Mouse (Mus musculus): ENCODE measurements around the gene Drg2. TPM values are rescaled to one million over a fixed set of nuclear protein-coding genes. Genes with fewer than 3 reads are reported as not detected.
"Not testable (repeated sequence)": the region's sequence is repeated elsewhere in the genome, so short reads cannot be mapped to it uniquely, and the experiment has no call there.

The Drg2 gene
- polyA plus RNA-seq, 1 experiment from 2014 or later, result 112 TPM

GRCm38 (mm10) chr11:60433501-60433900 lies 20.9 kb upstream of the Drg2 start:
- Histone ChIP-seq H3K4me3 (no peak overlapping the region), H3K27ac (no peak overlapping the region), H3K4me1 (no peaks in the 10 kb centered on the region), H3K36me3 (peaks cover 80% of the 10 kb centered on the region), H3K27me3 (ENCODE audit: insufficient read depth, poor library complexity, severe bottlenecking) (no peaks in the 10 kb centered on the region), H3K9me3 (no peaks in the 10 kb centered on the region)
- DNase-seq (ENCODE audit: low spot score), result no peak

- no peaks in the 10 kb centered on the region for H3K27me3 ChIP-seq (ENCODE audit: insufficient read depth, poor library complexity, severe bottlenecking)
- H3K27ac ChIP-seq, result no peak overlapping the region
- no peak for DNase-seq (ENCODE audit: low spot score)
- 92% methylated on average over 1 of the region's 1 CpGs for WGBS
- no peaks in the 10 kb centered on the region for H3K4me1 ChIP-seq
- H3K9me3 ChIP-seq, result no peaks in the 10 kb centered on the region
- peaks cover 82% of the 10 kb centered on the region for H3K36me3 ChIP-seq
- H3K4me3 ChIP-seq, result no peak overlapping the region
Observed at GRCm38 (mm10) chr11:60435133-60435532, 19.3 kb upstream of the Drg2 start.

GRCm38 (mm10) chr11:60436618-60437017 lies 17.8 kb upstream of the Drg2 start:
- WGBS, result 84% methylated on average over 3 of the region's 3 CpGs
- peaks cover 80% of the 10 kb centered on the region for H3K36me3 ChIP-seq

GRCm38 (mm10) chr11:60439621-60440020 lies 14.8 kb upstream of the Drg2 start:
- H3K36me3 ChIP-seq, result peaks cover 76% of the 10 kb centered on the region
- not testable (repeated sequence) for H3K4me1 ChIP-seq
- 21% methylated on average over 1 of the region's 1 CpGs for WGBS

More at GRCm38 (mm10) chr11:60436618-60437017, 17.8 kb upstream of the Drg2 start:
- Histone ChIP-seq H3K27ac (no peak overlapping the region), H3K4me3 (no peak overlapping the region), H3K4me1 (no peaks in the 10 kb centered on the region), H3K27me3 (ENCODE audit: insufficient read depth, poor library complexity, severe bottlenecking) (no peaks in the 10 kb centered on the region), H3K9me3 (no peaks in the 10 kb centered on the region)
- DNase-seq (ENCODE audit: low spot score), result no peak

GRCm38 (mm10) chr11:60440176-60440575 lies 14.2 kb upstream of the Drg2 start:
- no peaks in the 10 kb centered on the region for H3K4me1 ChIP-seq
- no peak for DNase-seq (ENCODE audit: low spot score)
- H3K36me3 ChIP-seq, result peaks cover 71% of the 10 kb centered on the region
- no peak overlapping the region for H3K27ac ChIP-seq
- no peaks in the 10 kb centered on the region for H3K9me3 ChIP-seq
- WGBS, result 46% methylated on average over 7 of the region's 7 CpGs
- H3K27me3 ChIP-seq (ENCODE audit: insufficient read depth, poor library complexity, severe bottlenecking), result no peaks in the 10 kb centered on the region
- H3K4me3 ChIP-seq, result no peak overlapping the region

More at GRCm38 (mm10) chr11:60439621-60440020, 14.8 kb upstream of the Drg2 start:
- not testable (repeated sequence) for DNase-seq (ENCODE audit: low spot score); H3K4me3 ChIP-seq; H3K27ac ChIP-seq; H3K9me3 ChIP-seq; H3K27me3 ChIP-seq (ENCODE audit: insufficient read depth, poor library complexity, severe bottlenecking)

GRCm38 (mm10) chr11:60442896-60443295 lies 11.5 kb upstream of the Drg2 start:
- Histone ChIP-seq H3K36me3 (peaks cover 45% of the 10 kb centered on the region), H3K4me1 (no peaks in the 10 kb centered on the region), H3K9me3 (no peaks in the 10 kb centered on the region), H3K4me3 (no peak overlapping the region), H3K27ac (no peak overlapping the region), H3K27me3 (ENCODE audit: insufficient read depth, poor library complexity, severe bottlenecking) (no peaks in the 10 kb centered on the region)
- no peak for DNase-seq (ENCODE audit: low spot score)
- WGBS, result 85% methylated on average over 6 of the region's 6 CpGs

GRCm38 (mm10) chr11:60444007-60444406 lies 10.4 kb upstream of the Drg2 start:
- no peaks in the 10 kb centered on the region for H3K4me1 ChIP-seq
- DNase-seq (ENCODE audit: low spot score), result no peak
- H3K4me3 ChIP-seq, result no peak overlapping the region
- H3K27me3 ChIP-seq (ENCODE audit: insufficient read depth, poor library complexity, severe bottlenecking), result no peaks in the 10 kb centered on the region
- WGBS, result 84% methylated on average over 4 of the region's 4 CpGs
- peaks cover 34% of the 10 kb centered on the region for H3K36me3 ChIP-seq
- no peak overlapping the region for H3K27ac ChIP-seq
- no peaks in the 10 kb centered on the region for H3K9me3 ChIP-seq

- H3K9me3 ChIP-seq, result no peaks in the 10 kb centered on the region
- WGBS, result under 1% methylated on average over 17 of the region's 17 CpGs
- peaks cover 40% of the 10 kb centered on the region for H3K36me3 ChIP-seq
- peak overlapping the region; percentile 85 for H3K27ac ChIP-seq
- peaks cover 14% of the 10 kb centered on the region for H3K4me1 ChIP-seq
- DNase-seq (ENCODE audit: low spot score), result peak; percentile 76
- peak overlapping the region; percentile 88 for H3K4me3 ChIP-seq
- peaks cover 5% of the 10 kb centered on the region; the same call in 1 of the 2 replicates for H3K27me3 ChIP-seq (ENCODE audit: insufficient read depth, poor library complexity, severe bottlenecking)
Observed at GRCm38 (mm10) chr11:60454745-60455087, 325 bp downstream of the Drg2 start.

GRCm38 (mm10) chr11:60457973-60458372 lies 3.6 kb downstream of the Drg2 start:
- Histone ChIP-seq H3K27me3 (ENCODE audit: insufficient read depth, poor library complexity, severe bottlenecking) (no peaks in the 10 kb centered on the region), H3K36me3 (peaks cover 72% of the 10 kb centered on the region), H3K4me1 (peaks cover 14% of the 10 kb centered on the region), H3K4me3 (no peak overlapping the region), H3K27ac (no peak overlapping the region), H3K9me3 (no peaks in the 10 kb centered on the region)
- DNase-seq (ENCODE audit: low spot score), result no peak
- WGBS, result 87% methylated on average over 1 of the region's 1 CpGs

- H3K27ac ChIP-seq, result no peak overlapping the region
- no peaks in the 10 kb centered on the region for H3K27me3 ChIP-seq (ENCODE audit: insufficient read depth, poor library complexity, severe bottlenecking)
- H3K4me1 ChIP-seq, result no peaks in the 10 kb centered on the region
- no peak overlapping the region for H3K4me3 ChIP-seq
- no peaks in the 10 kb centered on the region for H3K9me3 ChIP-seq
- peaks cover 99% of the 10 kb centered on the region for H3K36me3 ChIP-seq
- DNase-seq (ENCODE audit: low spot score), result peak; percentile 74
- WGBS, result 91% methylated on average over 2 of the region's 2 CpGs
Observed at GRCm38 (mm10) chr11:60465943-60466380, 11.6 kb downstream of the Drg2 start.

- Histone ChIP-seq H3K27ac (no peak within 1 kb of the TSS), H3K4me1 (peaks cover 9% of the 10 kb centered on the region; the same call in 1 of the 2 replicates), H3K27me3 (ENCODE audit: insufficient read depth, poor library complexity, severe bottlenecking) (no peaks in the 10 kb centered on the region), H3K9me3 (no peaks in the 10 kb centered on the region), H3K36me3 (peaks cover 68% of the 10 kb centered on the region), H3K4me3 (no peak within 1 kb of the TSS)
- WGBS, result 86% methylated on average over 3 of the region's 3 CpGs
- DNase-seq (ENCODE audit: low spot score), result no peak
Observed at GRCm38 (mm10) chr11:60469039-60469438, 14.6 kb downstream of the Drg2 start, which contains the start of gene Myo15. Gene Myo15 (plus strand): TSS chr11:60469339.

GRCm38 (mm10) chr11:60470743-60471142 lies 16.4 kb downstream of the Drg2 start:
- H3K36me3 ChIP-seq, result peaks cover 51% of the 10 kb centered on the region
- no peak overlapping the region for H3K4me3 ChIP-seq
- 82% methylated on average over 9 of the region's 9 CpGs for WGBS
- H3K27me3 ChIP-seq (ENCODE audit: insufficient read depth, poor library complexity, severe bottlenecking), result no peaks in the 10 kb centered on the region
- no peaks in the 10 kb centered on the region for H3K9me3 ChIP-seq
- no peak overlapping the region for H3K27ac ChIP-seq
- H3K4me1 ChIP-seq, result peaks cover 9% of the 10 kb centered on the region; the same call in 1 of the 2 replicates
- no peak for DNase-seq (ENCODE audit: low spot score)

GRCm38 (mm10) chr11:60474534-60474933 lies 20.1 kb downstream of the Drg2 start:
- no peak for DNase-seq (ENCODE audit: low spot score)
- Histone ChIP-seq H3K27ac (no peak overlapping the region), H3K4me1 (peaks cover 25% of the 10 kb centered on the region), H3K9me3 (no peaks in the 10 kb centered on the region), H3K36me3 (peaks cover 13% of the 10 kb centered on the region), H3K27me3 (ENCODE audit: insufficient read depth, poor library complexity, severe bottlenecking) (peaks cover 22% of the 10 kb centered on the region), H3K4me3 (no peak overlapping the region)
- WGBS, result 78% methylated on average over 5 of the region's 5 CpGs
